Mouse (Mus musculus): ENCODE results near the gene Nf2.

DNA sequence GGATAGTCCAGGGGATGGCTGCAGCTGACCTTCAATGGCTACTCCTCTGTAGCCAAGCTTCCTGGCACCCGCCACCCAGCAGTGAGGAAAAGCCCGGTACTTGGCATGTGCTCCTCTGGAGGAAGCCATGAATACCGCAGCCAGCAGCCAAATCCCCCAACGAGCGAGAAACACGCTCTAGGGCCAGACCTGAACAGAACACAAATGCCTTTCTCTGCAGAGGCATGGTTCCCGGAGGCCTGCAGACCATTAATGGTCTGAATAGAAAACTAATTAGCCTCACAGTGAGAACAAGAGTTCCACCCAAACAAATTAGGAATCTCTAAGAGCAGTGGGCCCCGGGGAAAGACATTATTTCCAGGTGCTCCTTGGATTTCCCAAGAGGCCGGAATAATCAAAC, 46.3 kb downstream of the Nf2 start:
- TF ChIP-seq CTCF (IDR thresholded peaks at IDR 0.05; ENCODE audit: insufficient read depth, low read length) (no peak), POLR2A (IDR thresholded peaks at IDR 0.05; ENCODE audit: borderline replicate concordance, extremely low read depth, low read depth, low read length) (no peak)
